ENCODE assay signal across 12 mouse cellular contexts in the genomic region with DNA sequence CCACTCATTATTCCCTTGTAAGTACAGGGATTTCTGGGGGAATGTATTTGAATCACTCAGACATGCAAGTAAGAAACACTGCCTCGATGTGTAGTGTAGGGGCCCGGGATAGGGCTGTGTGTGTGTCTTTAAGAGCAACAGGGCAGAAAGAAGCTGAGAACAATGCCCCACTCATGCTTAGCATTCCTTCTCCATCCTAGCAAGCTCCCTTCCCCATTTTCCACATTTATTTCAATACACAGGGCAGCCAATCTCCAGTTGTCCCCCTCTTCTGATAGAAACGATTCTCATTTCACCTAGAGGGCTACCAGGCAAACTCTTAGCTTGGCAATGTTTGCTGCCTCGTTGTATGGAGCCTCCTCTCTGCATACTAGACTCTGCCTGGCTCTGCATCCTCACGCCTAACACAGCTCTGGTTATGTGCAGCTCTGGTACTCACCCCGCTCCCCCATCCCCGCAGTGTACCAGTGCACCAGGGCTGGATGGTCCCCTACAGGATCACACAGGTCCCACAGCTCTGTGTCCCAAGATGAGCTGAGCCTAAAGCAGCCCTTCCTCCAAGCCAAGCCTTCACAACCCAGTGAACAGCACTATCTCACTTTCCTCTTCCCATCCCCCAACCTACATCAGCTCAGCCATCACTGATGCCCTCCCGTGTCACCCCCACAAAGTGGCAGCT. TPM values are rescaled to one million over a fixed set of nuclear protein-coding genes. Genes with fewer than 3 reads are reported as not detected.
DNase-seq lines count a peak whose midpoint lies in the region; ATAC-seq lines count a peak whose summit lies in the region.
"Had no signal": no experiment of that assay in that cellular context is flagged by ENCODE, and none has a peak within 500 bp of the region (broad histone marks: within the 10 kb centered on the region; RNA-seq: fewer than 3 reads in every experiment).

No protein-coding gene starts in this region.

- H3K9me3 ChIP-seq in limb, embryonic 11.5 days (ENCODE audit: control insufficient read depth, low read length), result no peaks in the 10 kb centered on the region
- H3K9me3 ChIP-seq: embryonic facial prominence, embryonic 15.5 days; stomach, embryonic 15.5 days had no signal

- peaks cover 23% of the 10 kb centered on the region for H3K4me1 ChIP-seq in limb, embryonic 11.5 days (ENCODE audit: control insufficient read depth, insufficient read depth, low read length)
- H3K4me1 ChIP-seq: stomach, embryonic 15.5 days had no signal

- H3K4me3 ChIP-seq in limb, embryonic 11.5 days (ENCODE audit: low read depth, low read length), result no peak overlapping the region
- H3K4me3 ChIP-seq: embryonic facial prominence, embryonic 15.5 days; heart, adult 2 months; stomach, embryonic 15.5 days had no signal

- H3K27ac ChIP-seq in limb, embryonic 11.5 days (replicated peaks; ENCODE audit: low read depth, low read length), result no peak overlapping the region
- H3K27ac ChIP-seq: embryonic facial prominence, embryonic 15.5 days; heart, adult 2 months; stomach, embryonic 15.5 days had no signal

- ATAC-seq in frontal cortex, adult (ENCODE audit: low TSS enrichment), result peak; percentile 33; the same call in 1 of the 2 replicates
- ATAC-seq in limb, embryonic 11.5 days (ENCODE audit: insufficient number of reproducible peaks, low FRiP score, low TSS enrichment, low read depth), result peak; percentile 69; the same call in 1 of the 2 replicates
- no peak for ATAC-seq in monocyte, adult 5-6 weeks (replicated peaks; ENCODE audit: insufficient number of reproducible peaks, low FRiP score, low TSS enrichment, poor library complexity, severe bottlenecking)

- H3K36me3 ChIP-seq in limb, embryonic 11.5 days (ENCODE audit: control insufficient read depth, insufficient read depth, low read length), result no peaks in the 10 kb centered on the region
- H3K36me3 ChIP-seq: embryonic facial prominence, embryonic 15.5 days; stomach, embryonic 15.5 days had no signal

- WGBS in limb, embryonic 11.5 days, result 68% methylated on average over 8 of the region's 8 CpGs

- no peaks in the 10 kb centered on the region for H3K27me3 ChIP-seq in limb, embryonic 11.5 days (ENCODE audit: control insufficient read depth, insufficient read depth, low read length)
- H3K27me3 ChIP-seq: embryonic facial prominence, embryonic 15.5 days; stomach, embryonic 15.5 days had no signal

- H3K9ac ChIP-seq in limb, embryonic 11.5 days (ENCODE audit: low read length), result no peak overlapping the region
- H3K9ac ChIP-seq: embryonic facial prominence, embryonic 15.5 days; stomach, embryonic 15.5 days had no signal

- H3K4me2 ChIP-seq in limb, embryonic 11.5 days (ENCODE audit: low read depth, severe bottlenecking), result no peak overlapping the region
- H3K4me2 ChIP-seq: embryonic facial prominence, embryonic 15.5 days; stomach, embryonic 15.5 days had no signal

- no peak for DNase-seq in frontal cortex, postnatal 10 days (ENCODE audit: low spot score in 2 of 2)
- DNase-seq in thymus, postnatal 14 days, result peak; percentile 34
- no peak for DNase-seq in thymus, postnatal 25 days
- no peak for DNase-seq in limb, embryonic 11.5 days (ENCODE audit: low spot score)
- peak; percentile 81 for DNase-seq in retina, postnatal 1 day
- DNase-seq in cerebellum, adult 9-10 months, result no peak
- DNase-seq: heart, adult 2 months; layer of hippocampus, adult 9-11 months had no signal

RNA-seq across cellular contexts. Expression of a gene that starts 42.4 kb away (rescaled TPM):
- 0.95 and 1.4 TPM in 2 replicates for polyA plus RNA-seq in limb, embryonic 11.5 days (2014; fragmentation: Nextera tagmentation; extraction: Ambion mirVana)
- 0.11 to 1.0 TPM in 2 of 3 replicates, not detected in the other for total RNA-seq in monocyte, adult 5-6 weeks (2017)

RNA-seq across cellular contexts. Expression of a gene that starts 51.1 kb away (rescaled TPM):
- 32.4 and 37.0 TPM in 2 replicates for polyA plus RNA-seq in limb, embryonic 11.5 days (2014; fragmentation: Nextera tagmentation; extraction: Ambion mirVana)
- total RNA-seq in monocyte, adult 5-6 weeks (2017), result 4.5 to 9.3 TPM (median 6.5 TPM) in 3 replicates

Comparison
In these comparisons a context has a peak if more than half of its experiments do, and no peak if none do; other contexts are left out.
1. DNase-seq: peak in thymus, postnatal 14 days (single experiment) and retina, postnatal 1 day (single experiment); none in frontal cortex, postnatal 10 days (0 of 2), thymus, postnatal 25 days (single experiment), limb, embryonic 11.5 days (single experiment) and cerebellum, adult 9-10 months (single experiment).